Mouse (Mus musculus) 416B (cell line): ENCODE measurements at regions not wholly inside any gene's neighbourhood (a gene's known extent, or its start where the extent isn't known, plus 50 kb on each side); places are given as distances from the start of the nearest gene placed in this dataset.

Experiments
- DNase-seq: peaks from one replicate; pipeline ENCODE4 v3.0.0; 2011; ENCODE audit warnings: low read depth

DNA sequence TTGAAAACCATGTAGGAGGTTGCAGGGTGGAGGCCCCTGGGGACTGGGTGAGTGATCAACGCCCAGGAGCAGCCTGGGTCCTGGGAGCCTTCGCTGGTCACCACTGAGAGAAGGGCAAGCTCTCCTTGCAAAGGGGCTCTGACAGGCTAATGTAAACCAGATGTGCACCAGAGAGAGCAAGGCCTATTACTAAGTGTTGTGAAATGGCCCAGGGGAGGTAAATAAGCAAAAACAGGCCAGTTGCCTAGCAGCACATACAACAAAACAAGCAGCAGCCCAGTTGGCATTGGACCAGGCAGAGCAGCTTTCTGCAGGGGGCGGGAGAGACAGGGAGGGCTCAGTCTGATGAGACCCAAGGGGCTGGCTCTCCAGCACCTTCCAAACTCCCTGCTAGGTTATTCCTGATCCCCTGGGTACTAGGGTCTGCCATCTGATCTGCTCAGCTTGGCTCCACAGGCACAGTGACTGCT lies 239.5 kb upstream of the Fggy start:
- DNase-seq = no peak

DNA sequence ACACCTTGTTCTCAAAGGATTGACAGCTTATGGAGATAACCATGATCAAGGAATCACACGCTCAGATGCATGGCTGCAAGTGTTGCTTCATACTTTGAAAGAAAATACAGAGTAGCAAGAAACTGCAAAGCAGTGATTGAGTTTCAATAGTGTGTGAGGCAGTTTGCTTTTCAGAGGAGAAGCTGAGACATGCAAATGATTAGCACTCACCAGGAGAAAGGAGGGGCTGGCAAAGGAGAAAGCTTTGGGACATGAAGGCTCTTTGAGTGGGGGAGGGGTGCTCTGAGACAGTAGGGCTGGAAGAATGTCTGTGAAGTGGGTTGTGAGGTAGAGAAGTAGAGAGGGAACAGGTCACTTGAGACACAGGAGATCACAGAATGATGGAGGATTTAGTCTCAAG lies 238.7 kb upstream of the Fggy start:
- no peak for DNase-seq

DNA sequence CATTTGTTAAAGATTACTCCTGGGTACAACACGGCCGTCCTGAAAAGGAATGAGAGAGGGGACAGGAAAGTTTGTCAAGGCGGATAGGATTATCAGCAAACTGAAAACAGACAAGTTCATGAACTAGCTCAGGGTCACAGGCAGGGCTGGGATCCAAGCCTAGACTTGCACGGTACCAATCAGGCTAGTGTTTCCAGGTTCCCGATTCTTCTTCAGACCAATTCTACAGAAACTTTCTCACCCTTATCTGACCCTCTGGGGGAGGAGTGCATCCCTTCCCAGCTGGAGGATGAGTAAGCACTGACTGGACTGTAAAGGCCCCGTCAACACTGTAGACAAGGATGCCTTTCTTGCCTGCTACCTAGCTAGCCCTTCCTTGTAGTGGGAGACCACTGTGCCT lies 238.3 kb upstream of the Fggy start:
- DNase-seq = no peak

DNA sequence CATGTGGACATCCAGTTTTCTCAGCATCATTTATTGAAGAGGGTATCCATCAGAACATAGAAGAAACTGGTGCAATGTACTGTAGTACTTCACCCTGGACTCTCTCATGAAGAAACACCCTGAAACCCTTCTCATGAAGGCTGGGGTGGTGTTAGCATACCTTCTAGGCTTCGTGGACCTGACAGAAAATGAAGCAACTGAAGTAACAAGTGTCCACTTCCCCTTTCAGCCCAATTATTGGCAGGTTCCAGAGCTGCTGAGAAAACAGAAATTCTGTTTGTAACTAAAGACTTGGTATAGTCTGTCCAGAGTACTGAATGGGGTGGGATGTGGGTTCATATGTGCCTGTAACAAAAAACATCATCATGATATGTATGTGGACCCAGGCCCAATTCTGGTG lies 231.4 kb upstream of the Fggy start:
- no peak for DNase-seq

DNA sequence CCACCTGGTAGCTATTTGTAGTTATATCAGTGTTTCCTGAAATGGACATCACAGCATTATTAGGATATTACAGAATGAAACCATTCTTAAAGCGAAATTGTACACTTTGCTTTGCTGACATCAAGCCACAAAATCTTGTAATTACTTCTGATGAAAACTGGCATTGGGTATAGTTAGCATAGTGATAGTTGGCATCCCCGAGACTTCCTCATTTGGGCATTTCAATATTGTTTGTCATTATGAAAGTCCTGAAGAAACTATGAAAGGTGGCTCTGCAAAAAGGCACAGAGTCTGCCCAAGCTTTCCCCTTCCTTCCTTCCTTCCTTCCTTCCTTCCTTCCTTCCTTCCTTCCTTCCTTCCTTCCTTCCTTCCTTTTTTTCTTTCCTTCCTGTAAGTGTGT lies 217.5 kb upstream of the Fggy start:
- DNase-seq = peak; percentile 20

DNA sequence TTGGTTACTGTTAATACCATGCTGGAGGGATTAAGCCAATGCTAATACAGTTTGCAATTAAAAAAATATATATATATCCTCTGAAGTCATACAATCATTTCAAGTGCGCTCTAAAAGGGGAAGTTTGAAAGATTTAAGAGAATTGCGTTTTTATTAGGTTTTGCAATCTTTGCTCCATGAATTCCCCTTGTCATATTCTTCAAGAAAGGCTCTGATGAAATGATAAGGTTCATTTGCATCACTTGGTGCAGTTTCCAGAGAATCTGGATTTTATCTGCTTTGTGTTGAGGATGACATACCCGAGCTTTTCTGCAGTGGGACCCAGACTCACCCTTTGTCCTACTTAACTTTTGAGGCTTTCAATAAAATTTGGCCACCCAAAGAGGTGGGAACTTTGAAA lies 216.4 kb upstream of the Fggy start:
- peak; percentile 58 for DNase-seq

DNA sequence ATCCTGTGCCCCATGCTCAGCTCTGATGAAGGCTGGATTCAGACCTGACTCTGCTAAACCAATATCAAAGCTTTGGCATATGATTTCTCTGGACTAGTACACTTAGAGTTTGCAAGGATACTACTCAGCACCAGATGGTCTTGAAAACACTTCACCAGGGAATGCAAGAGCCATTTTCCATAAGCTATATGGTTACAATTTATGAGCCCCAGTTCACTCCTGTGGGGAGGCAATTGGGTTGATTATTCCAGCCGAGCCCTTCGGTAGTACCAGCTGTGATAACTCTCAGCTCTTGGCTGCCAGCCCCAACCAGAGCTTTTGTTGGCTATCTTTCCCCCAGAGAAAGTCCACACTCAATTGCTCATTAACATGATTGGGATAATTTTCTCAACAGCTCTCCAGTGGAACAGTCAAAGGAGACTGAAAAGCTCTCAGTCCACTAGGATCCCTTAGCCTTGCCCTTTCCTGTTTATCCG lies 210.5 kb upstream of the Fggy start:
- DNase-seq = no peak

DNA sequence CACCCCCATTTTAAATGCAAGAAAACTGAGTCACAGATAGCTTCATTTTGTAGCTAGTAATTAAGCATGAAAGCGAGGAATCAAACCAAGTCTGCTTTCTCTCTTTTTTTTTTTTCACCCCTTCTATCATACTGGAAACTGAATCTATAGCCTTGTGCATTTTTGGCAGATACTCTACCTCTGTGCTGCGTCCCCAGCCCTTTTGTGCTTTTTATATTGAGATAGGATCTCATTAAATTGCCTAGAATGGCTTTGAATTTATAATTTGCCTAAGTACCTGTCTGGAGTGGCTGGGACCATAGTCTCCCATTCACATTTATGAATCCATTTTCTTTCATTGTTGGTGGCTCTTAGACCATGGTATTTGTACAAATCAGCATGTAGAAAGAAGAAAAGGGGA lies 209.9 kb upstream of the Fggy start:
- DNase-seq = no peak

DNA sequence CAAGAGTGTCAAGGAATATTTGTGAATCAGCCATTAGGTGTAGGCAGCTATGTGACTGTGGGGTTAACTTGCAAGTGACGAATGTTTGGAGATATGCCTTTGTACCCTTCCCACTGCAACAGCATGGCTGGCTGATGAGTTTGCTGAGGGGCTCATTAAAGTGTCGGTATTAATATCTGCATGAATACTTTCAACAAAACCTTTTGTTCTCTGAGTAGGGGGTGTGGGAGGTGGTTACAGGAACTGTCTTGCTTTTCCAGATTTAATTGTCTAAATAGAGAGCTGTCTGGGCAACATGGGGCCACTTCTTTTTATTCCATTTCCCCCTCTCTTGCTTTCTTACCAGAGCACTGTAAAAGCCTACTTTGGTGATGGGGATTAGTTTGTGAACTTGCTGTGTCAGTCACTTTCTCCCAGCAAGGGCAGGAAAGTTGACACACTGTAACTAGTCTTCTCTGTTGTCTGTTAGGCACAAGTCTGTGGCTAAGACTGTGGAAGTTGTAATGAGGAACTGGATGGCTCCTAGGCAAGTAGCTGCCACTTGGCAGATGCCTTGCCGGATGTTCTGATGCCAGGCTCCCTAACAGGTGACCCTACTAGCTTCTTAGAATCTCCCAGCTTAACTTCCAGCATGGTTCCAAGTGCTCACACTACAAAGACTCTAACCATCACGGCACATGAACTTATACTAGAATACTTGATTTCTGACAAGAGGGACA lies 208.7 kb upstream of the Fggy start:
- no peak for DNase-seq

DNA sequence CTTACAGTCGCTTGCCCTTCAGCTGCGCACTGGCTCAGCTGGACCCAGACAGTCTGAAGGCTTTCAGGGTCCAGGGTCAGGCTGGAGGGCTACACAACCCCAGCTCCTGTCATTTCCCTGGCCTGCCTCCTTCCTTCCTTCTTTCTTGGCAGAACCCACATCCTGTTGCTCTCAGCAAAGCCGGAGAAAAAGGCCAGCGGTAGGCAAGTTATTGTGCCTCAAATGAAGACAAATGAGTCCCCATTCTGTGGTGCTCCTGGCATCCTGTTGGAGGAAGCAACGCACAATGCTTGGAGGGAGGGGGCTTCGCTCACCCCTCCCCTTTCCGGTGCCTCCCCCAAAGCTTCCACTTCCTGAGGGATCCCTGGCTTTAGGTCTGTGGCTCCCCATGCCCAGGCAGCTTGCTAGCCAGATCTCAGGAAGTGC lies 203.4 kb upstream of the Fggy start:
- peak; percentile 90 for DNase-seq

DNA sequence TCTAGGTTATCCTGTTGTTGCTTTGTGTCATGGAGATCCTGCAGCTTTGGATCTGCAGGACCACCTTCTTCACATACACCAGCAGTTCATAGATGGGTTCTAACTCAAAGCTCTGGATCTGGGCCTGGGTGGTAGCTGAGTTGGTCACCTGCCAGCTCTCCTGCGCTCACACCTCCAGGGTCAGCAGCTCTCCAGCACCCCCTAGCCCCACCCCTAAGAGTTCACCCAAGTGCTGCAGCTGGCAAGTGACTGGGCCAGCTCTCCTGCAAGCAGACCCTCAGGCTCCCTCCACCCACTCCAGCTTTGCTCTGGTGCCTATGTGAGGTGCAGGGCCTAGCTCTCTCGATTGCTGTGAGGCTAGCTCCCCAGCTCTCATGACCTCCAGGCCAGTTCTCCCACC lies 198.6 kb upstream of the Fggy start:
- no peak for DNase-seq

DNA sequence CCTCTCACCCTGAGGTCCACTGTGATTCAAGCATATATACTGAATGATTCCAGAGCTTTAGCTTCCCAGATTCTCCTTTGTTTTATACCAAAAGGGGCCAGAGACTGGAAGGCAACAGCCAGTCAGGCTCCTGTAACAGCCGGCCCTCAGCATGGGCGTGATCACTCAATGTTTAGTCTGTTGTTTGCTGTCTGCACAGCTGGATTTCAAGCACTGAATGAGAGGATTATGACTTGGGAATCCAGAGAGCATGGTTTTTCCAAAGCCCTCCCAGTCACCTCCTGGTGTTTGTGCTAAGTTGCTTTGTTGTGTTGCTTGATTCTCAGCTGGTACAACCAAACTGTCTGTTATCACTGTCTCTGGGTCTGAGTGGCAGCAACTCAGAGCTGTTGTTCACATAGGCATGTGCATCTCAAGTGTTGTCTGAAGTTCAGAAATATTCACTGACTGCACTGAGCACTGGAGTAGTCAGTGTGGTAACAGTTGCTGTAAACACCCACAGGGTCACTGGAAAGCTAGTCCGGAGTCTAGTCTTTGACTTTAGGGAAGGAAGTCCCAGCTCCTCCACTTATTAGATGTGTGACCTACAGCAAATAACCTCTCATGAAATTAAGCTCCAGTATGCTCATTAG lies 196.9 kb upstream of the Fggy start:
- DNase-seq = no peak

DNA sequence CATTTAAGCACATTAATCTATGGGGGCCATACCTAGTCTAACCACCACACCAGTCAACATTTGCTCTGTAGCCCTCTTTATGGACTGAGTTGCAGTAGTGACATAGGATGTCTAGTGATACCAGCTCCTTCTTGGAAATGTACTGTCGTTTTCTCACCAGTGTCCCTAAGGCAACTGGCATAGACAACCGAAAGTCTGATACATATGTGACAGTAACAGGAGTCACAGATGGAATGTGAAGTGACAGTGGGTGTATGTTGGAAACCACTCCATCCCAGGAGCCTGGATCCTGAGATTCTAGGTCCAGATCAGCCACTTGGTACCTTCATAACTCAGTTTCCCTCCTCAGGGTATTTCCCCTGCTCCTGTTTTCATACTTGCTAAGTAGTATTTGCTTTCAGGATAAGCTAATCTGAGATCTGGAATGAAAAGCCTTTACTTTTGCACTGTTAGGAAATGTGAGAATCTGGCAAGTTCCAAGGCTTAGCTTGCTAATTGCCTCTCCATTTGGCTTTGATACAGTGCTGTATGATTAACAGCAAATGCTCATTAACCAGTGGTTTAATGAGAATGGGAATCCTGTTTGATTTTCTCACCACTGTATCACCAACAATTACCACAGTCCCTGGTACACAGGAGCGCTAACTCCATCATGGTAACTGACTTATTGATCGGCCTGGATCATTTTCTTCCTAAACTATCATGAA lies 192.8 kb upstream of the Fggy start:
- DNase-seq = no peak

DNA sequence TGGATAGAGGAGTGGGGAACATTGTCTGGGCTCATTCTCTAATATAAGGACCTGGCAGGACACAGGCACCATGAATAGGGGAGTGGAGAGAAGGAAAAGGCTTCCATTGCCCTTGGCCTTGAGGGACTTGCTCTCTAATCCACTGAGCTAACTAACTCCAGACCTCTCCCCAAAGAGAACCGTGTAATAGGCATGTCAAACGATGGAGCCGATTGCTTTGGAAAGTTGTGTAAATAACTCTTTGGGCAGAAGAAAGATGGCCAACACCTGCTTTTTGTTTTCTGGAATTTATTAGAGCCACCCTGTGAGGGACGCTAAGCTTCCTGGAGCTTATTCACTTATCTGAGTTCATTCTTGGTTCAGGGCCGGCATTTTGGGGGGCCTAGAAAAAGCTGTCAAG lies 180.9 kb upstream of the Fggy start:
- DNase-seq = no peak

DNA sequence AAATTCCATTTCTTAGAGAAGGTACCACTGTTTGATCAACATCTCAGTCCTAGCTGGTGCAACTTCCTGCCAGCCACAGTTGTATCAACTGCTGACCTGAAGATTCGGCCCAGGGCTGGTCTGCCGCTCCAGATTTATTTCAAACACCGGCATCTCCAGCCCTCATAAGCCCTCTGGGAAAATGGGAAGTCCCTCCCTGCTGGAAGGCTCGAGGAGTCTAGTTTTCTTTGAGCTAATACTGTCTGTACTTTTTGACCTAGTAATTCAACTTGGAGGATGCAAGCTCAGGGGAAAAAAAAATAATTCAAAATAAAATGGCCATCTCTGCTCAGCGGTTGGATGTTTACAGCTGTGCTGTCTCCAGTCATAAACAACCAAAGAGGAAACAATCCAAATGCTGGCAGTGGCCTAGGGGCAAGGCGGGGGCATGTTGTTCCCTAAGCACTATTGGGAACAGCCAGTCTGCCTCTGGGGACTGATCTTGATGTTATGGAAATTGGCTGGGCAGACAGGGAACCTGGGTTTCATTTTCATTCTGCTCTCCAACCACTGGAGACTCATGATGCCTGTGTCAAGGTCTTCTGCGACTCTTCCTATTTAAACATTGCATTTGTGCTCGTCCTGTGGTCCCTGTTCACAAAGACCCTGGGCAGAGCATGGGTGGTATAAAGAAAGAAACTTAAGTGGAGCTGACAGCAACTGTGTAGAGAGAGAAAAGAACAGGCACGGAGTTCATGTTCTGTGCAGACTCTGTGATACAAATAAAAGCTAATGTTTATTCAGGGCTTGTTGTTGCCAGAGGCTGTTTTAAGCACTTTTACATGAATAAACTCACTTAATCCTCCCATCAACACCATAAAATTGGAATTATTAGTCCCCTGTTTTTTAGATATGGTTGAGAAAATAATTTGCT lies 179.8 kb upstream of the Fggy start:
- no peak for DNase-seq

DNA sequence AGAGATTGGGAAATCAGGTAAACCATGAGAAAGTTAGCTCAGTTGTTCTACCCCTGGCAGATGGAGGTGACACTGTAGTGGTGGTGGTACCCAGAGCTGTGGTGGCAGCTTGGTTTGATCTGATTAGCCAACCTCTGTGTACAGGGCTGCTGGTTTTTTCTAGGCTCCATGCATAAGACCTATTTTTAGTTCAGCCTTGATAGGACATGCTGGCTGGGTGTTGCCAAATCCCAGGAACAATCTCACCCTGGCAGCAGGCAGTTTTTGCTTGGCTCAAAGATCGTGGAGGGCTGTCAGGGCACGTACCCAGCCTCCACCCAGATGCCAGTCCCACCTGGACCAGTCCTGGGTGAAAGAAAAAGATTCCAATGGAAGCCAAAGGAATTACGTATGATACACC lies 178.7 kb upstream of the Fggy start:
- no peak for DNase-seq

DNA sequence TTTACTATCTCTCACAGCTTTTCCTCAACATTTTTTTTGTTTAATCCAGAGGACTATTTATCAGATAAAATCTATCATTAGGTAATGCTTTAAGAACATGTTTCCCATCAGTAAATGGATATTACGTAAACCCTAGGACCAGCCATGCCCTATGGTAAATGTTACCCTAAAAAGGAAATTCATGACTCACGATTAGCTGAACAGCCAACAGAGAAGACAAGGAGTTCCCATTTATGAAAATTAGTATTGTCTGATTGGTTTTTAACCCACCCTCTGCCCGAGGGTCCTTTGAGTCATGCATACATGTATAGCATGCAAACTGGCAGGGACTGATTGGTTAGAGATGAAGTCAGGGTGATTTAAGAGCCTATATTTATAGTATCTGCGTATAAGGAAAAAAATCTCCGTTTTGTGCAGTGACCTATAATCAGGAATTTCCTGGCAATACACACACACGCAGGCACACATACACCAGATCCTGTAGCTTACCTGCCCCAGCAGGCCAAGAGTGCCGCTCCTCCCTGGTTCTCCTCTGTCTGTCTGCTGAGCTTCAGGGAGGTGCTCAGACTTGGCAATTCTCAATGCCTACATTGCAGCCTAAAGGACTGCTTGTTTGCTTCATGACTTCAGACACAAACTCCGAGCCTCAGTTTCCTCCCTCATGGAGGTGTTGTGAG lies 174.0 kb upstream of the Fggy start:
- DNase-seq = peak; percentile 70

DNA sequence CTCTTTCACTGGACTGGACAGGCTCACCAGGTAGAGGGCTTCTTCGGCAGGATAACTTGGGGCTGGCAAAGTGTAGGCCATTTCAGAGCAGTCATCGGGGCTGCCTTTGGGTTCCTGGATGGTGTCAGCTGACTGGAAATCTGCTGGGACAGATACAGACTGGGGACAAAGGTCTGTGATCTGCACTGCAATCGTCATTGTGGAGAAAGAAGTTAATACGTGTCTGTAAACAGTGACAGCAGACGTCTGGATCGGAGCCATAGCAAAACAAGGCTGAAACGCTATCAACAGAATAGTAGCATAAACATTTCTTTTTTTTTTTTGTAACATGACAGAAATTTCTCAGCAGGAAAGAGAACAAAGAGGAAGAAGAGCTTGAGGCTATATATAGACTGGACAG lies 171.8 kb upstream of the Fggy start:
- DNase-seq = no peak

DNA sequence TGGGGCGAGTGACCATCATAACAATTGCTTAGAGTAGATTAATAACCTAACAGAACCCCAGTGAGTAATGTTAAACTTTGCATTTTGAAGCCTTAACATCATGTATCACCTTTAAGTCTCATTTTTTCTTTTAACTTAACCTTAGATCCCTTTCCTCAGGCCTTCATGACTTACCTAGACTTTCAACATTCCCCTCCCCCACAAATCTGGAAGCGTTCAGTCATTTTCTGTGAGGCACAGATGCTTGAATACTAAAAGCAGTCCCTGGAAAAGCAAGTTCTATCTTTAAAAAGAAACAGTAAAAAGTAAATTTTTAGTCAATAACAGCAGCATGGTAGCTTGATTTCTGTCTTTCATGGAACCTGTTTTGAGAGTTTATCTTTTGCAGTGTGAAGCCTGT lies 171.3 kb upstream of the Fggy start:
- no peak for DNase-seq

DNA sequence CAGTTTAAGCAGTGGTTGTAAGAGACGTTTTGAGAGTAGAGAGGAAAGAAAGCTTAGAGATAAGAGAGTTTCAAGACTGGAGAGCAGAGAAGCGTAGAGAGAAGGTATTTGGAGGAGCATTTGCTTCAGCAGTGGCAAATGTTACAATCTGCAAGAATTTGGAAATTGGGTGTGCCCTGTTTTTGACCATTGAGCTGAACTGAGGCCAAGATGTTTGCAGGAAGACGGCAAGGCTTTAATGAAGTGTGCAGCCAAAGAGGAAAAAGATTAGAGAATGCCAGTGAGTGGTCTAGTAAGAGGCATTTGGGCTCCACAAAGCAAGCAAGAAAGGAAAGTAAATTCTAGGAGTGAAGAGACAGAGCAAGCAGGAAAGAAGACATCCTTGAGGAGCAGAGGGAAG lies 168.8 kb upstream of the Fggy start:
- no peak for DNase-seq

DNA sequence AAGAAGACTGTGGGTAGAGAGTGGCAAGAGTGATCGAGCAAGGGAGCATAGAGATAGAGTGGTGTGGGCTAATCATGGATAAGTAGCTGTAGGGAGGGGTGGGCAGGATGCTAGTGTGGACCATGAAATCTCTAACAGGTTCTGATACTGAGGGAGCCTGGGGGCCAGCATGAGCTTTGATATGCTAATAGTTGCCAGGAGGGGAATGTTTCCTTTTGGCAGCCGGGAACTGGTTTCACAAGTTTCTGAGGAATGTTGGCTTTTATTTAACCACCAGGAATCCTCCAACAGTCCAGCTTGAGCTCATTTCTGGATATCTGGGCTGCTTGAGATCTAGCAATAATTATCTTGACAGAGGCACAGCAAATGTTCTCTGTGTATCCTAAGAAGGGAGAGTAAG lies 167.7 kb upstream of the Fggy start:
- DNase-seq = no peak

DNA sequence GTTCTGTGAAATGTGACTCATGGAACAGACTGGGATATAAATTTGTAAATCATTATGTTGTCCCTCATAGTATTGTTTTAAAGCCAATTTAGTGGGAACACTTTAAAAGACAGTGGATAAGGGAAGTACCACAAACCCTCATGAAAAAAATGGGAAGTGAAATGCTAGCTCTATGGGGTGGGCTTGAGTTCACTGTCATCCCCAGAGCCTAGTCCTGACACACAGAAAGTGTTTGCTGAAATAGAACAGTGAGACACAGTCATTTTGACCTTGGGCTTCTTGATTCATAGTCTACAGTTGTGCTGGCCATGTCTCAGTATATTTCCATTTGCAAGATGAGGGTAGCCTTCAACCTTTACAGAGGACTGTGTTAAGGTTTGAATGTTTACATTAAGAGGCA lies 166.8 kb upstream of the Fggy start:
- no peak for DNase-seq
